Mouse (Mus musculus): Measurements from ENCODE around the gene Gm10644. TPM values are rescaled to one million over a fixed set of nuclear protein-coding genes. Genes with fewer than 3 reads are reported as not detected.

Gene Gm10644
- polyA plus RNA-seq, 1 experiment from 2014 or later: 0.67 TPM

- ATAC-seq (ENCODE audit: insufficient read depth, low FRiP score): no peak
These were observed 883 bp upstream of the Gm10644 start for GRCm38 (mm10) chr8:83955958-83956218.

GRCm38 (mm10) chr8:83954749-83955105, 278 bp downstream of the Gm10644 start:
- under 1% methylated on average over 14 of the region's 14 CpGs for WGBS
- peak overlapping the region; percentile 32; the same call in 1 of the 2 replicates for H3K27ac ChIP-seq (ENCODE audit: low read length)
- peak overlapping the region; percentile 56 for H3K4me2 ChIP-seq (ENCODE audit: low read depth, low read length)
- H3K9ac ChIP-seq (ENCODE audit: low read length): peak overlapping the region; percentile 69
- H3K27me3 ChIP-seq (ENCODE audit: control insufficient read depth, insufficient read depth, low read length): no peaks in the 10 kb centered on the region
- H3K4me1 ChIP-seq (ENCODE audit: control insufficient read depth, insufficient read depth, low read length): peaks cover 19% of the 10 kb centered on the region
- peak overlapping the region; percentile 80 for H3K4me3 ChIP-seq (replicated peaks; ENCODE audit: low read length)
- no peaks in the 10 kb centered on the region for H3K9me3 ChIP-seq (replicated peaks; ENCODE audit: control insufficient read depth, low read length)
- ATAC-seq (ENCODE audit: insufficient read depth, low FRiP score): no peak
- H3K36me3 ChIP-seq (ENCODE audit: control insufficient read depth, insufficient read depth, low read length): no peaks in the 10 kb centered on the region

More at GRCm38 (mm10) chr8:83955958-83956218, 883 bp upstream of the Gm10644 start:
- peak overlapping the region; percentile 76 for H3K9ac ChIP-seq (ENCODE audit: low read length)
- H3K36me3 ChIP-seq (ENCODE audit: control insufficient read depth, insufficient read depth, low read length): no peaks in the 10 kb centered on the region
- peak overlapping the region; percentile 80 for H3K4me3 ChIP-seq (replicated peaks; ENCODE audit: low read length)
- H3K9me3 ChIP-seq (replicated peaks; ENCODE audit: control insufficient read depth, low read length): no peaks in the 10 kb centered on the region
- H3K4me2 ChIP-seq (ENCODE audit: low read depth, low read length): peak overlapping the region; percentile 94
- WGBS: 2% methylated on average over 15 of the region's 15 CpGs
- peaks cover 19% of the 10 kb centered on the region for H3K4me1 ChIP-seq (ENCODE audit: control insufficient read depth, insufficient read depth, low read length)
- no peak overlapping the region for H3K27ac ChIP-seq (ENCODE audit: low read length)
- no peaks in the 10 kb centered on the region for H3K27me3 ChIP-seq (ENCODE audit: control insufficient read depth, insufficient read depth, low read length)

GRCm38 (mm10) chr8:83945540-83945939, 9.5 kb downstream of the Gm10644 start:
- Histone ChIP-seq H3K4me1 (ENCODE audit: control insufficient read depth, insufficient read depth, low read length) (no peaks in the 10 kb centered on the region), H3K36me3 (ENCODE audit: control insufficient read depth, insufficient read depth, low read length) (no peaks in the 10 kb centered on the region)
- WGBS: 58% methylated on average over 3 of the region's 3 CpGs

DNA sequence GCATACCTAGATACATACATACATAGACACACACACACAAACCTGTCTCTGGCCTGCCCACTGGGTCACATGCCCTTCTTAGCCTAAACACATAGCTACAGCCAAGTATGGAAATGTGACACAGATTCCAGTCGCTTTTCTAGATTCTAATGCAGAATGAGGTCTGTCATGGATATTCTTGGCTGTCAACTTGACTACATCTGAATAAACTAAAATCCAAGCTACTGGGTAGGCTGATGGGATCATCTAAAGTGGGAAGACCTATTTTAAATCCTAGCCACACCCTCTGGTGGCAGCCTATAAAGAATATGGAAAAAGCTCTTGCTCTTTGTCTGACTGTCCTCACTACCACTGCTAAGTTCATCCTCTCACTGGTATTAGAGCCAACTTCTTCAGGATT, 12.6 kb downstream of the Gm10644 start:
- Histone ChIP-seq H3K36me3 (ENCODE audit: control insufficient read depth, insufficient read depth, low read length) (no peaks in the 10 kb centered on the region), H3K27ac (ENCODE audit: low read length) (no peak overlapping the region), H3K27me3 (ENCODE audit: control insufficient read depth, insufficient read depth, low read length) (no peaks in the 10 kb centered on the region), H3K9ac (ENCODE audit: low read length) (no peak overlapping the region), H3K9me3 (replicated peaks; ENCODE audit: control insufficient read depth, low read length) (no peaks in the 10 kb centered on the region), H3K4me1 (ENCODE audit: control insufficient read depth, insufficient read depth, low read length) (no peaks in the 10 kb centered on the region), H3K4me2 (ENCODE audit: low read depth, low read length) (no peak overlapping the region), H3K4me3 (replicated peaks; ENCODE audit: low read length) (no peak overlapping the region)
- no peak for ATAC-seq (ENCODE audit: insufficient read depth, low FRiP score)
- WGBS: 70% methylated on average over 1 of the region's 1 CpGs

More at GRCm38 (mm10) chr8:83945540-83945939, 9.5 kb downstream of the Gm10644 start:
- Histone ChIP-seq H3K4me2 (ENCODE audit: low read depth, low read length) (no peak overlapping the region), H3K9ac (ENCODE audit: low read length) (no peak overlapping the region), H3K4me3 (replicated peaks; ENCODE audit: low read length) (no peak overlapping the region), H3K27ac (ENCODE audit: low read length) (no peak overlapping the region), H3K27me3 (ENCODE audit: control insufficient read depth, insufficient read depth, low read length) (no peaks in the 10 kb centered on the region), H3K9me3 (replicated peaks; ENCODE audit: control insufficient read depth, low read length) (no peaks in the 10 kb centered on the region)
- no peak for ATAC-seq (ENCODE audit: insufficient read depth, low FRiP score)

- Histone ChIP-seq H3K4me1 (ENCODE audit: control insufficient read depth, insufficient read depth, low read length) (no peaks in the 10 kb centered on the region), H3K27ac (ENCODE audit: low read length) (no peak overlapping the region), H3K4me3 (replicated peaks; ENCODE audit: low read length) (no peak overlapping the region), H3K9me3 (replicated peaks; ENCODE audit: control insufficient read depth, low read length) (no peaks in the 10 kb centered on the region), H3K9ac (ENCODE audit: low read length) (no peak overlapping the region), H3K36me3 (ENCODE audit: control insufficient read depth, insufficient read depth, low read length) (0 out of 2 replicates have a peak, but pooled peaks cover 3% of the 10 kb centered on the region), H3K4me2 (ENCODE audit: low read depth, low read length) (no peak overlapping the region), H3K27me3 (ENCODE audit: control insufficient read depth, insufficient read depth, low read length) (no peaks in the 10 kb centered on the region)
- no peak for ATAC-seq (ENCODE audit: insufficient read depth, low FRiP score)
- 73% methylated on average over 6 of the region's 6 CpGs for WGBS
These were observed 13.8 kb downstream of the Gm10644 start for GRCm38 (mm10) chr8:83941066-83941677.

- no peaks in the 10 kb centered on the region for H3K27me3 ChIP-seq (ENCODE audit: control insufficient read depth, insufficient read depth, low read length)
- ATAC-seq (ENCODE audit: insufficient read depth, low FRiP score): no peak
- no peak overlapping the region for H3K27ac ChIP-seq (ENCODE audit: low read length)
- no peak overlapping the region for H3K9ac ChIP-seq (ENCODE audit: low read length)
- no peak overlapping the region for H3K4me2 ChIP-seq (ENCODE audit: low read depth, low read length)
- no peak overlapping the region for H3K4me3 ChIP-seq (replicated peaks; ENCODE audit: low read length)
- peaks cover 11% of the 10 kb centered on the region; the same call in 1 of the 2 replicates for H3K36me3 ChIP-seq (ENCODE audit: control insufficient read depth, insufficient read depth, low read length)
- WGBS: 90% methylated on average over 15 of the region's 15 CpGs
- no peaks in the 10 kb centered on the region for H3K4me1 ChIP-seq (ENCODE audit: control insufficient read depth, insufficient read depth, low read length)
- no peaks in the 10 kb centered on the region for H3K9me3 ChIP-seq (replicated peaks; ENCODE audit: control insufficient read depth, low read length)
These were observed 16.7 kb downstream of the Gm10644 start for GRCm38 (mm10) chr8:83938330-83938729.

GRCm38 (mm10) chr8:83937645-83938044, 17.4 kb downstream of the Gm10644 start:
- no peaks in the 10 kb centered on the region for H3K9me3 ChIP-seq (replicated peaks; ENCODE audit: control insufficient read depth, low read length)
- no peaks in the 10 kb centered on the region for H3K27me3 ChIP-seq (ENCODE audit: control insufficient read depth, insufficient read depth, low read length)
- WGBS: 93% methylated on average over 7 of the region's 7 CpGs
- no peak overlapping the region for H3K4me2 ChIP-seq (ENCODE audit: low read depth, low read length)
- H3K4me3 ChIP-seq (replicated peaks; ENCODE audit: low read length): no peak overlapping the region
- H3K36me3 ChIP-seq (ENCODE audit: control insufficient read depth, insufficient read depth, low read length): peaks cover 15% of the 10 kb centered on the region
- H3K27ac ChIP-seq (ENCODE audit: low read length): no peak overlapping the region
- no peak overlapping the region for H3K9ac ChIP-seq (ENCODE audit: low read length)
- no peaks in the 10 kb centered on the region for H3K4me1 ChIP-seq (ENCODE audit: control insufficient read depth, insufficient read depth, low read length)
- ATAC-seq (ENCODE audit: insufficient read depth, low FRiP score): no peak

DNA sequence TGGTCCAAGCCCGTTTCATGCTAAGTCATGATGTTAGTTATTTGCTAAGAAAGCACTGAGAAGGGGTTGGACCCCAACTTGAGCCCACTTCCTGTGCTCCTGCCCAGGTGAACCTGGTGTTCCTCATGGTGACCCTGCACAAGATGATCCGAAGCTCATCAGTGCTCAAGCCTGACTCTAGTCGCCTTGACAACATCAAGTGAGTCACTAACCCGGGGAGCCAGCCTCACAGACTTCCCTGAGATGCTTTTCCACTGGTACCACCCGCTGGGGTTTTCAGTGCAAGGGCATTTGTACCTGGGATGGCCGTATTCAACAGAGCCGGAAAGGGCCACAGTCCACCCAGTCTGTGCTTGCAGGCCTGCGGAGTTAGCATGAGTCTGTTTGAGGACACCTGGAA, 19.6 kb downstream of the Gm10644 start:
- Histone ChIP-seq H3K27me3 (ENCODE audit: control insufficient read depth, insufficient read depth, low read length) (no peaks in the 10 kb centered on the region), H3K9me3 (replicated peaks; ENCODE audit: control insufficient read depth, low read length) (no peaks in the 10 kb centered on the region), H3K4me2 (ENCODE audit: low read depth, low read length) (no peak overlapping the region), H3K9ac (ENCODE audit: low read length) (no peak overlapping the region), H3K36me3 (ENCODE audit: control insufficient read depth, insufficient read depth, low read length) (peaks cover 26% of the 10 kb centered on the region), H3K4me1 (ENCODE audit: control insufficient read depth, insufficient read depth, low read length) (no peaks in the 10 kb centered on the region), H3K27ac (ENCODE audit: low read length) (no peak overlapping the region), H3K4me3 (replicated peaks; ENCODE audit: low read length) (no peak overlapping the region)
- no peak for ATAC-seq (ENCODE audit: insufficient read depth, low FRiP score)
- 93% methylated on average over 8 of the region's 8 CpGs for WGBS

- Histone ChIP-seq H3K4me3 (replicated peaks; ENCODE audit: low read length) (no peak overlapping the region), H3K4me2 (ENCODE audit: low read depth, low read length) (no peak overlapping the region), H3K4me1 (ENCODE audit: control insufficient read depth, insufficient read depth, low read length) (no peaks in the 10 kb centered on the region), H3K27me3 (ENCODE audit: control insufficient read depth, insufficient read depth, low read length) (no peaks in the 10 kb centered on the region), H3K27ac (ENCODE audit: low read length) (no peak overlapping the region), H3K9ac (ENCODE audit: low read length) (no peak overlapping the region), H3K9me3 (replicated peaks; ENCODE audit: control insufficient read depth, low read length) (no peaks in the 10 kb centered on the region), H3K36me3 (ENCODE audit: control insufficient read depth, insufficient read depth, low read length) (peaks cover 28% of the 10 kb centered on the region)
- WGBS: 89% methylated on average over 2 of the region's 2 CpGs
- ATAC-seq (ENCODE audit: insufficient read depth, low FRiP score): no peak
These were observed 20.0 kb downstream of the Gm10644 start for GRCm38 (mm10) chr8:83934994-83935393.
